Mouse (Mus musculus) liver, embryonic 11.5 days (tissue): ENCODE measurements around the gene Padi6. TPM values are rescaled to one million over a fixed set of nuclear protein-coding genes. Genes with fewer than 3 reads are reported as not detected.

Source experiments
- ATAC-seq: fragments of 200-750 bp; cut with Nextera tagmentation; replicated peaks from 2 replicates; pipeline ENCODE4 v1.8.0; 2017; ENCODE audit warnings: moderate number of reproducible peaks, mild to moderate bottlenecking, moderate TSS enrichment, moderate library complexity; ENCODE audit not compliant: low FRiP score
- DNase-seq: peaks from one replicate; pipeline ENCODE4 v3.0.0-alpha.2; 2017; ENCODE audit warnings: low spot score
- H3K27ac ChIP-seq: fragments of 300-500 bp; sonication (generic); 2 replicates; pipeline ENCODE4 v1.5.1; 2014; ENCODE audit warnings: mild to moderate bottlenecking, low read depth, low read length, control low read depth
- H3K27me3 ChIP-seq: fragments of 300-500 bp; sonication (generic); replicated peaks from 2 replicates; pipeline ENCODE4 v1.6.1; 2014; ENCODE audit warnings: low read length, mixed read lengths; ENCODE audit not compliant: control insufficient read depth, insufficient read depth
- H3K36me3 ChIP-seq: fragments of 300-500 bp; sonication (generic); 2 replicates; pipeline ENCODE4 v1.6.1; 2014; ENCODE audit warnings: mild to moderate bottlenecking, low read length, moderate library complexity, mixed read lengths; ENCODE audit not compliant: control insufficient read depth, insufficient read depth
- H3K4me1 ChIP-seq: fragments of 300-500 bp; sonication (generic); replicated peaks from 2 replicates; pipeline ENCODE4 v1.6.1; 2014; ENCODE audit warnings: low read length, mixed read lengths; ENCODE audit not compliant: control insufficient read depth, insufficient read depth
- H3K4me2 ChIP-seq: fragments of 300-500 bp; sonication (generic); 2 replicates; pipeline ENCODE4 v1.6.1; 2014; ENCODE audit warnings: mild to moderate bottlenecking, control low read depth, moderate library complexity
- H3K4me3 ChIP-seq: fragments of 300-500 bp; sonication (generic); 2 replicates; pipeline ENCODE4 v1.5.1; 2014; ENCODE audit warnings: low read depth, low read length, control low read depth
- H3K9ac ChIP-seq: fragments of 300-500 bp; sonication (generic); 2 replicates; pipeline ENCODE4 v1.6.1; 2014; ENCODE audit warnings: low read depth, low read length, control low read depth
- H3K9me3 ChIP-seq: fragments of 300-500 bp; sonication (generic); 2 replicates; pipeline ENCODE4 v1.6.1; 2016; ENCODE audit warnings: low read length, inconsistent platforms, mixed read lengths; ENCODE audit not compliant: control insufficient read depth
- WGBS: fragments of 180-500 bp; shearing (Covaris S2); extraction: QIAGEN DNeasy Blood & Tissue Kit; methylation state at CpG from one replicate; pipeline ENCODE4 v1.1.7; 2014; 5-methylcytosine and 5-hydroxymethylcytosine counted together
- polyA plus RNA-seq: library from polyadenylated mRNA; unstranded; fragments of >200 nt; fragmentation: Nextera tagmentation; extraction: Ambion mirVana; gene quantifications from 2 replicates; pipeline ENCODE4 v1.2.1, GENCODE M21; 2014

Padi6 gene
- polyA plus RNA-seq, 1 experiment from 2014 or later, result not detected

- no peak overlapping the region for H3K9ac ChIP-seq
- H3K4me3 ChIP-seq, result no peak overlapping the region
- H3K36me3 ChIP-seq, result no peaks in the 10 kb centered on the region
- no peak overlapping the region for H3K4me2 ChIP-seq
- 46% methylated on average over 3 of the region's 3 CpGs for WGBS
- DNase-seq (no peak), ATAC-seq (no peak)
- no peaks in the 10 kb centered on the region for H3K9me3 ChIP-seq
- peaks cover 6% of the 10 kb centered on the region for H3K4me1 ChIP-seq
- no peaks in the 10 kb centered on the region for H3K27me3 ChIP-seq
- no peak overlapping the region for H3K27ac ChIP-seq
Measured at GRCm38 (mm10) chr4:140765936-140766335, 23.5 kb upstream of the Padi6 start.

GRCm38 (mm10) chr4:140763158-140763557 is 20.7 kb upstream of the Padi6 start:
- H3K27me3 ChIP-seq, result no peaks in the 10 kb centered on the region
- H3K9me3 ChIP-seq, result no peaks in the 10 kb centered on the region
- no peaks in the 10 kb centered on the region for H3K36me3 ChIP-seq
- WGBS, result 12% methylated on average over 9 of the region's 9 CpGs
- H3K4me2 ChIP-seq, result no peak overlapping the region
- ATAC-seq, result no peak; the same call in 1 of the 2 replicates
- no peak overlapping the region for H3K27ac ChIP-seq
- no peak overlapping the region for H3K9ac ChIP-seq
- DNase-seq, result peak; percentile 67
- H3K4me3 ChIP-seq, result no peak overlapping the region
- H3K4me1 ChIP-seq, result no peaks in the 10 kb centered on the region; the same call in 1 of the 2 replicates

- Histone ChIP-seq H3K9ac (no peak overlapping the region), H3K4me1 (no peaks in the 10 kb centered on the region; the same call in 1 of the 2 replicates), H3K4me2 (no peak overlapping the region), H3K27ac (no peak overlapping the region), H3K27me3 (no peaks in the 10 kb centered on the region), H3K9me3 (no peaks in the 10 kb centered on the region), H3K4me3 (no peak overlapping the region), H3K36me3 (no peaks in the 10 kb centered on the region)
- no peak for ATAC-seq
- DNase-seq, result no peak
- WGBS, result 82% methylated on average over 7 of the region's 7 CpGs
Measured at GRCm38 (mm10) chr4:140761601-140762000, 19.2 kb upstream of the Padi6 start.

GRCm38 (mm10) chr4:140755811-140756210 is 13.4 kb upstream of the Padi6 start:
- Histone ChIP-seq H3K4me3 (no peak overlapping the region), H3K36me3 (no peaks in the 10 kb centered on the region), H3K9ac (no peak overlapping the region), H3K4me1 (no peaks in the 10 kb centered on the region; the same call in 1 of the 2 replicates), H3K4me2 (no peak overlapping the region), H3K27me3 (no peaks in the 10 kb centered on the region), H3K9me3 (no peaks in the 10 kb centered on the region), H3K27ac (no peak overlapping the region)
- ATAC-seq, result no peak
- 71% methylated on average over 3 of the region's 3 CpGs for WGBS
- no peak for DNase-seq

GRCm38 (mm10) chr4:140753366-140753765 is 10.9 kb upstream of the Padi6 start:
- ATAC-seq, result no peak

GRCm38 (mm10) chr4:140750328-140750727 is 7.9 kb upstream of the Padi6 start:
- Histone ChIP-seq H3K9me3 (no peaks in the 10 kb centered on the region), H3K9ac (no peak overlapping the region), H3K27me3 (peaks cover 11% of the 10 kb centered on the region; the same call in 1 of the 2 replicates), H3K4me2 (peak overlapping the region; percentile 56), H3K27ac (no peak overlapping the region), H3K36me3 (no peaks in the 10 kb centered on the region), H3K4me3 (no peak overlapping the region; the same call in 1 of the 2 replicates), H3K4me1 (no peaks in the 10 kb centered on the region)
- WGBS, result 10% methylated on average over 19 of the region's 19 CpGs
- DNase-seq (peak; percentile 44), ATAC-seq (no peak; the same call in 1 of the 2 replicates)

More at GRCm38 (mm10) chr4:140753366-140753765, 10.9 kb upstream of the Padi6 start:
- Histone ChIP-seq H3K9me3 (no peaks in the 10 kb centered on the region), H3K4me2 (no peak overlapping the region), H3K36me3 (no peaks in the 10 kb centered on the region), H3K4me3 (no peak overlapping the region), H3K27me3 (no peaks in the 10 kb centered on the region), H3K4me1 (no peaks in the 10 kb centered on the region; the same call in 1 of the 2 replicates), H3K9ac (no peak overlapping the region), H3K27ac (no peak overlapping the region)
- WGBS, result 57% methylated on average over 7 of the region's 7 CpGs
- no peak for DNase-seq

GRCm38 (mm10) chr4:140747978-140748377 is 5.5 kb upstream of the Padi6 start:
- DNase-seq, result no peak

GRCm38 (mm10) chr4:140744654-140745053 is 2.2 kb upstream of the Padi6 start:
- no peak overlapping the region for H3K4me2 ChIP-seq
- no peaks in the 10 kb centered on the region for H3K9me3 ChIP-seq
- no peak overlapping the region for H3K27ac ChIP-seq
- H3K9ac ChIP-seq, result no peak overlapping the region
- ATAC-seq (peak; percentile 54; the same call in 1 of the 2 replicates), DNase-seq (no peak)
- H3K4me1 ChIP-seq, result no peaks in the 10 kb centered on the region
- no peak overlapping the region for H3K4me3 ChIP-seq
- H3K27me3 ChIP-seq, result peaks cover 11% of the 10 kb centered on the region; the same call in 1 of the 2 replicates
- no peaks in the 10 kb centered on the region for H3K36me3 ChIP-seq
- 14% methylated on average over 3 of the region's 3 CpGs for WGBS

More at GRCm38 (mm10) chr4:140747978-140748377, 5.5 kb upstream of the Padi6 start:
- Histone ChIP-seq H3K4me1 (no peaks in the 10 kb centered on the region), H3K9me3 (no peaks in the 10 kb centered on the region), H3K36me3 (no peaks in the 10 kb centered on the region), H3K27ac (no peak overlapping the region), H3K4me3 (no peak overlapping the region), H3K27me3 (peaks cover 11% of the 10 kb centered on the region; the same call in 1 of the 2 replicates), H3K4me2 (no peak overlapping the region), H3K9ac (no peak overlapping the region)
- ATAC-seq, result no peak
- 21% methylated on average over 12 of the region's 12 CpGs for WGBS

- Histone ChIP-seq H3K4me1 (no peaks in the 10 kb centered on the region), H3K27me3 (peaks cover 10% of the 10 kb centered on the region; the same call in 1 of the 2 replicates), H3K9ac (no peak overlapping the region), H3K9me3 (no peaks in the 10 kb centered on the region), H3K36me3 (no peaks in the 10 kb centered on the region), H3K4me3 (no peak overlapping the region), H3K4me2 (no peak overlapping the region), H3K27ac (no peak overlapping the region)
- DNase-seq, result no peak
- 24% methylated on average over 4 of the region's 4 CpGs for WGBS
- ATAC-seq, result no peak
Measured at GRCm38 (mm10) chr4:140743086-140743485, 643 bp upstream of the Padi6 start.
